Mouse (Mus musculus) forebrain, postnatal 0 days (tissue): Measurements from ENCODE around the gene Nadk2. TPM values are rescaled to one million over a fixed set of nuclear protein-coding genes. Genes with fewer than 3 reads are reported as not detected.

Experiments used
- ATAC-seq: fragments of 200-750 bp; cut with Nextera tagmentation; 2 replicates; pipeline ENCODE4 v1.8.0; 2017; ENCODE audit warnings: mild to moderate bottlenecking, moderate library complexity
- DNase-seq: peaks from one replicate; pipeline ENCODE4 v3.0.0-alpha.2; 2015
- H3K27ac ChIP-seq: fragments of 300-500 bp; sonication (generic); 2 replicates; pipeline ENCODE4 v1.5.1; 2014; ENCODE audit warnings: low read depth, mild to moderate bottlenecking, antibody characterized with exemption, low read length, moderate library complexity, mixed read lengths
- H3K27me3 ChIP-seq: fragments of 300-500 bp; sonication (generic); 2 replicates; pipeline ENCODE4 v1.6.1; 2014; ENCODE audit warnings: mild to moderate bottlenecking, low read length, mixed read lengths; ENCODE audit not compliant: insufficient read depth
- H3K36me3 ChIP-seq: fragments of 300-500 bp; sonication (generic); 2 replicates; pipeline ENCODE4 v1.6.1; 2014; ENCODE audit warnings: mild to moderate bottlenecking, moderate library complexity; ENCODE audit not compliant: insufficient read depth
- H3K4me1 ChIP-seq: fragments of 300-500 bp; sonication (generic); 2 replicates; pipeline ENCODE4 v1.6.1; 2014; ENCODE audit warnings: antibody characterized with exemption; ENCODE audit not compliant: insufficient read depth
- H3K4me2 ChIP-seq: fragments of 300-500 bp; sonication (generic); 2 replicates; pipeline ENCODE4 v1.6.1; 2014; ENCODE audit warnings: low read depth, mild to moderate bottlenecking, moderate library complexity
- H3K4me3 ChIP-seq: fragments of 300-500 bp; sonication (generic); 2 replicates; pipeline ENCODE4 v1.5.1; 2014; ENCODE audit warnings: low read depth, low read length, mixed read lengths
- H3K9ac ChIP-seq: fragments of 300-500 bp; sonication (generic); 2 replicates; pipeline ENCODE4 v1.6.1; 2014; ENCODE audit warnings: mild to moderate bottlenecking
- H3K9me3 ChIP-seq: fragments of 300-500 bp; sonication (generic); 2 replicates; pipeline ENCODE4 v1.6.1; 2016; ENCODE audit warnings: low read length
- CTCF ChIP-seq: sonication (generic); IDR thresholded peaks from 2 replicates; pipeline ENCODE4 v1.5.1; 2016; ENCODE audit warnings: antibody characterized with exemption, control low read depth, low read depth
- WGBS: fragments of 180-500 bp; shearing (Covaris S2); extraction: QIAGEN DNeasy Blood & Tissue Kit; methylation state at CpG from one replicate; pipeline ENCODE4 v1.1.7; 2014; 5-methylcytosine and 5-hydroxymethylcytosine counted together
- polyA plus RNA-seq: library from polyadenylated mRNA; unstranded; fragments of >200 nt; fragmentation: Nextera tagmentation; extraction: Ambion mirVana; gene quantifications from 2 replicates; pipeline ENCODE4 v1.2.1, GENCODE M21; 2015
- total RNA-seq: library from RNA; depleted of rRNA; stranded (reverse); fragments of >200 nt; gene quantifications from 2 replicates; pipeline ENCODE4 v1.2.3, GENCODE M21; 2014

Nadk2 gene
- total and polyA plus RNA-seq, 2 experiments from 2014 or later: 22.6 to 33.3 TPM

DNA sequence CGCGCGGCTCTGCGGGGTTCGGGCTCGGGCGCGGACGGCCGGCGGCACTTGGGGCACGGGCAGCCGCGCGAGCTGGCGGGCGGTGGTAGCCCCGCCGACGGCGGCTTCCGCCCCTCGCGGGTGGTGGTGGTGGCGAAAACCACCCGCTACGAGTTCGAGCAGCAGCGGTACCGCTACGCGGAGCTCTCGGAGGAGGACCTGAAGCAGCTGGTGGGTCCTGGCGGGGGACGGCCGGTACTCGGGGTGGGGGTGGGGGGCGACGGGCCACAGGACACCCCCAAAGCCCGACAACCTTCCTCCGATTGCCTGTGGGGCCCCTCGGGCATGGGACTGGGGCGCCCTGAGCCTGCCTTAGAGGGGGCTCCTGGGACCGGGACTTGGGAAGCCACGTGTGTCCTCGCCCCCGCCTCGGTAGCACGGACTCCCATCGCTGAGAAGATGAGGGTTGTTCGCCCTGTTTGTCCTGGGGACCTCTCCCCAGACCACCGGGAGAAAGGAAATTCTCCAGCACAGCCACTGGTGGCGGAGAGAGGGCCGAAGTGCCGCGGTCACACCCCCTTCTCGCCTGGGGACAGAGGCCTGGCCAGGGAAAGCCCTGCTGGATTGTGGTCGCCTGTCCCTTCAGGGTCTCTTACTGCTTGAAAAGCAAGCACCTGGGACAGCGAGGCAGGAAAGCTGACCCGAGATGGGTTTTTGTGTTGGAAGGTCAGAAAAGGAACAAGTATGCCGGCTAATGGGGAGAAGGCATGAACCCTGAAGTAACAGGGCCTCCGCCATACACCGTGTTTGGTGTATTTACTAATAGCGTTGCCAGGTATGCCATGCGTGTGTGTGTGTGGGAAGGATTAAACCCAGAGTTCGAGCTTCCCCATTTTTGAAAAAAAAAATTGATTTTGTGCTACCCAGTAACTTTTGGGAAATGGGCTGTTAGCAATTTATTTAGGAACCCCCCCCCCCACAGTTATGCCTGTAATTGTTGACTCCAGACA is 790 bp downstream of the Nadk2 start:
- Histone ChIP-seq H3K4me2 (peak overlapping the region; percentile 87), H3K27ac (peak overlapping the region; percentile 88), H3K36me3 (no peaks in the 10 kb centered on the region), H3K9ac (peak overlapping the region; percentile 89), H3K4me1 (no peaks in the 10 kb centered on the region; the same call in 1 of the 2 replicates), H3K27me3 (no peaks in the 10 kb centered on the region), H3K9me3 (no peaks in the 10 kb centered on the region), H3K4me3 (peak overlapping the region; percentile 90)
- TF ChIP-seq CTCF: peak; percentile 9; the same call in 1 of the 2 replicates
- peak; percentile 61 for ATAC-seq
- 4% methylated on average over 65 of the region's 66 CpGs for WGBS
- peak; percentile 41 for DNase-seq

DNA sequence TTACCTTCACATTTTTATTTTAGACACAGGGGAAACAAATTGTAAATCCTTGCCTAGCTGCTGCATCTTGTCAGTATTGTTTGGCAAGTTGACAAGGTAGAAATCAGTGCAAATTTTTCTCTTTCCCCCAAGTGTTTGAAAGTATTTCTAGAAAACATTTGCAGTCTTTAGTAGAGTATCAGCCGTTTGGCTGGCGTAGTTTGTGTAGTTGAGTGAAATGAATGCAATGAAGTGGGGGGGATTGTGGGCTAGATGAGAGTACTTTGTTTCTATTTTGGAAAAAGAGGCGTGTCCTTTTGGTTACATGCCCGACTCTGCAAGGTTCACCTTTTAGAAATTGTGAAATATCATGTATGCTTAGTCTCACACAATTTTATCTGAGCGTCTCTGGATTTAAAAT is 1.6 kb downstream of the Nadk2 start:
- 19% methylated on average over 5 of the region's 5 CpGs for WGBS
- no peak overlapping the region for H3K27ac ChIP-seq
- ATAC-seq (no peak), DNase-seq (no peak)
- no peaks in the 10 kb centered on the region for H3K27me3 ChIP-seq
- H3K4me2 ChIP-seq: peak overlapping the region; percentile 87
- no peaks in the 10 kb centered on the region; the same call in 1 of the 2 replicates for H3K4me1 ChIP-seq
- no peaks in the 10 kb centered on the region for H3K9me3 ChIP-seq
- peak overlapping the region; percentile 90 for H3K4me3 ChIP-seq
- TF ChIP-seq CTCF: no peak
- no peaks in the 10 kb centered on the region for H3K36me3 ChIP-seq
- no peak overlapping the region for H3K9ac ChIP-seq

DNA sequence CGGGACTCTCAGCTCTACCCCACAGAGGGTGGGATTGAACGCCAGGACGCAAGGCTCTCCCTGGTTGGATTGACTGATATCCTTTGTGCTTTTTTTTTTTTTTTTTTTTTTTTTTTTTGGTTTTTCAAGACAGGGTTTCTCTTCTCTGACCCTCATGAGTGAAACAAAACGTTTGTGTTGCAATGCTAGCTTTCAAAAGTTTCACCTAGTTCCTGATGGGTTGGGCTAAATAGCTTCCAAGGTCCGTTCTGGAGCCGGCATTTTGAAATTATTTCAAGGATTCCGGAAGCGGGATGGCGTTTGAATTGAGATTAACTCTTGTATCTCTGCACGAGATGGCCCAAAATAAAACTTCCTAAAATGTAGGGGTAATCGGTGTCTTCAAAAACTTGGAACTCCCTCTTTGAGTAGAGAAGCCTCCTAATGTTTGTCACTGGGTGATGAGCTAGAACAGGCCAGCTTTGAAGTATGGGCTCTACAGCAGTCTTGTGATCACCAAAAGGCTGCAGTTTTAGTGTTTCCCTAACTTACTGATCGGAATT is 2.1 kb downstream of the Nadk2 start:
- 55% methylated on average over 12 of the region's 12 CpGs for WGBS
- Histone ChIP-seq H3K27ac (no peak overlapping the region), H3K4me3 (no peak overlapping the region)

DNA sequence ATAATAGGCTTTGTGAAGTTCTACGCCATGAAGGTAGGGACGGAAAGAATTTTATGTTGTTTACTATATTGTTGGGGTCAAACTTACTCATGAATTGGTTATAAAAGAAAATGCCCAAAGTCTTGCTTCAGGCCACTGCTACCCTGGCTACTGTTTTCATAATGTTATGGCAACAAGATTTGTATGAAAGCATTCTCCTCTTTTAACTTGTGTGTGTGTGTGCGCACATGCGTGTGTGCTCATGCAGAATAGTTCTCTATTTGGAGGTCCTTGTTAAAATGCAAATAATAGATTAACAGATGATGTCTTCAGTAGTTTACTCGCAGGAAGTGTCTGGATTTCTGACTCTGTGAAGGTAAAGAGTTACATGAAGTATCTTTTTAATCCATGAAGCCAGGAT is 2.6 kb downstream of the Nadk2 start:
- Histone ChIP-seq H3K27me3 (no peaks in the 10 kb centered on the region), H3K4me3 (no peak overlapping the region), H3K4me2 (no peak overlapping the region), H3K9me3 (no peaks in the 10 kb centered on the region), H3K36me3 (no peaks in the 10 kb centered on the region), H3K4me1 (no peaks in the 10 kb centered on the region; the same call in 1 of the 2 replicates), H3K9ac (no peak overlapping the region), H3K27ac (no peak overlapping the region)
- DNase-seq (no peak), ATAC-seq (no peak)
- TF ChIP-seq CTCF: no peak
- WGBS: 66% methylated on average over 5 of the region's 5 CpGs

More for the DNA sequence above, 2.1 kb downstream of the Nadk2 start:
- H3K4me2 ChIP-seq: peak overlapping the region; percentile 87
- no peak overlapping the region for H3K9ac ChIP-seq
- no peaks in the 10 kb centered on the region for H3K27me3 ChIP-seq
- H3K9me3 ChIP-seq: no peaks in the 10 kb centered on the region
- H3K36me3 ChIP-seq: no peaks in the 10 kb centered on the region
- ATAC-seq (no peak), DNase-seq (no peak)
- no peaks in the 10 kb centered on the region; the same call in 1 of the 2 replicates for H3K4me1 ChIP-seq
- TF ChIP-seq CTCF: no peak

DNA sequence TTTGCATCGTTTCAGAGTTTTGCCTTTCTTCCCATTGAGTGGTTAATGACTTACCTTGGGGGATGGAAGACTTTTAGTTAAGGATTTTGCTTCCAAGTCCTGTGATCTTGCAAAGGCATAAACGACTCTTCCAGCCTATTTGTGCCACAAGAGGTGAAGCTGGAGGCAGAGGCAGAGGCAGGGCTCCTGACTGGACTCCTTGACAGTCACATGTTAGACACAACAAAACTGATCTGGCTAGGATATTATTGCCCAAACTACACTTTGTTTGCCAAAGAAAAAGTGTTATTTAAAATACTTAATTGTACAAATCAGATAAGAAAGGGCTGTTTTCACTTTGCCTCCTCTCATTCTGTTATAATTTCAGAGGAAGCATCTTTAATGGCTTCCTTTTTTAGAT is 3.1 kb downstream of the Nadk2 start:
- Histone ChIP-seq H3K36me3 (no peaks in the 10 kb centered on the region), H3K9me3 (no peaks in the 10 kb centered on the region), H3K4me2 (no peak overlapping the region), H3K27ac (no peak overlapping the region), H3K27me3 (no peaks in the 10 kb centered on the region), H3K9ac (no peak overlapping the region), H3K4me3 (no peak overlapping the region), H3K4me1 (no peaks in the 10 kb centered on the region; the same call in 1 of the 2 replicates)
- no peak for TF ChIP-seq CTCF
- no peak for ATAC-seq
- no peak for DNase-seq
- 22% methylated on average over 2 of the region's 2 CpGs for WGBS

DNA sequence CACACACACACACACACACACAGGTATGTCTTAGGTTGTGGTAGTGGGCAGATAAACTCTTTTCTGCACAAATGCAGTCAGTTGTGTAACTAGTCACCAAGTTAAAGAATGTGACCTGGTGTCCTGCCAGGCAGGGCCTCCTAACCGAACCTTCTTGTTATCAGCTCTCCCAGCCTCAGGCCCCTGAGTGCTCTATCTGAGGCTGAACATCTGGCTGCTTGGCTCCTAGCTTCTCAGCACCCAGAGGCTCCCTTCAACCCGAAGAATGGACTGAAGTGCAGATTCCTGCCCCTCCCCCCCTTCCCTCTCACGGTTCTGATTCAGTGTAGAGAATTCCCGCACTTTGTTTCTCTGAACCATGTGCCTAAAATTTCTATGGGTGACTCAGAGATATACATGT is 3.6 kb downstream of the Nadk2 start:
- 24% methylated on average over 4 of the region's 4 CpGs for WGBS

More for the DNA sequence above, 3.6 kb downstream of the Nadk2 start:
- no peaks in the 10 kb centered on the region for H3K27me3 ChIP-seq
- H3K36me3 ChIP-seq: no peaks in the 10 kb centered on the region
- H3K27ac ChIP-seq: no peak overlapping the region
- H3K4me2 ChIP-seq: no peak overlapping the region
- no peak overlapping the region for H3K4me3 ChIP-seq
- no peak for TF ChIP-seq CTCF
- H3K9ac ChIP-seq: no peak overlapping the region
- no peaks in the 10 kb centered on the region for H3K9me3 ChIP-seq
- DNase-seq (no peak), ATAC-seq (no peak)
- H3K4me1 ChIP-seq: no peaks in the 10 kb centered on the region; the same call in 1 of the 2 replicates
